Mouse (Mus musculus) limb, embryonic 12.5 days (tissue): ENCODE results near the gene Lyrm2. TPM values are rescaled to one million over a fixed set of nuclear protein-coding genes. Genes with fewer than 3 reads are reported as not detected.
A peak's percentile ranks its signal among the peaks of the same experiment; 100 is the strongest.

Experiments used
- ATAC-seq: fragments of 200-750 bp; cut with Nextera tagmentation; 2 replicates; pipeline ENCODE4 v1.8.0; 2017; ENCODE audit warnings: low read depth, moderate TSS enrichment; ENCODE audit not compliant: insufficient number of reproducible peaks, insufficient read depth, low FRiP score, low TSS enrichment
- H3K27ac ChIP-seq: fragments of 300-500 bp; sonication (generic); 2 replicates; pipeline ENCODE4 v1.5.1; 2016; ENCODE audit warnings: mild to moderate bottlenecking, moderate library complexity
- H3K27me3 ChIP-seq: fragments of 300-500 bp; sonication (generic); 2 replicates; pipeline ENCODE4 v1.6.1; 2016; ENCODE audit warnings: mild to moderate bottlenecking, moderate library complexity
- H3K36me3 ChIP-seq: fragments of 300-500 bp; sonication (generic); 2 replicates; pipeline ENCODE4 v1.6.1; 2016; ENCODE audit warnings: mild to moderate bottlenecking, moderate library complexity
- H3K4me1 ChIP-seq: fragments of 300-500 bp; sonication (generic); replicated peaks from 2 replicates; pipeline ENCODE4 v1.6.1; 2016
- H3K4me2 ChIP-seq: fragments of 300-500 bp; sonication (generic); 2 replicates; pipeline ENCODE4 v1.6.1; 2016; ENCODE audit warnings: mild to moderate bottlenecking, moderate library complexity
- H3K4me3 ChIP-seq: fragments of 300-500 bp; sonication (generic); replicated peaks from 2 replicates; pipeline ENCODE4 v1.5.1; 2016; ENCODE audit warnings: mild to moderate bottlenecking
- H3K9ac ChIP-seq: fragments of 300-500 bp; sonication (generic); replicated peaks from 2 replicates; pipeline ENCODE4 v1.6.1; 2016; ENCODE audit warnings: mild to moderate bottlenecking, moderate library complexity
- H3K9me3 ChIP-seq: fragments of 300-500 bp; sonication (generic); 2 replicates; pipeline ENCODE4 v1.6.1; 2016; ENCODE audit warnings: mild to moderate bottlenecking, moderate library complexity
- WGBS: fragments of 180-500 bp; shearing (Covaris S2); methylation state at CpG from one replicate; pipeline ENCODE4 v1.1.7; 2016; 5-methylcytosine and 5-hydroxymethylcytosine counted together
- polyA plus RNA-seq: library from polyadenylated mRNA; unstranded; fragments of >200 nt; fragmentation: Nextera tagmentation; extraction: Ambion mirVana; gene quantifications from 2 replicates; pipeline ENCODE4 v1.2.1, GENCODE M21; 2016

The Lyrm2 gene
- polyA plus RNA-seq, 1 experiment from 2014 or later = 147 TPM

DNA sequence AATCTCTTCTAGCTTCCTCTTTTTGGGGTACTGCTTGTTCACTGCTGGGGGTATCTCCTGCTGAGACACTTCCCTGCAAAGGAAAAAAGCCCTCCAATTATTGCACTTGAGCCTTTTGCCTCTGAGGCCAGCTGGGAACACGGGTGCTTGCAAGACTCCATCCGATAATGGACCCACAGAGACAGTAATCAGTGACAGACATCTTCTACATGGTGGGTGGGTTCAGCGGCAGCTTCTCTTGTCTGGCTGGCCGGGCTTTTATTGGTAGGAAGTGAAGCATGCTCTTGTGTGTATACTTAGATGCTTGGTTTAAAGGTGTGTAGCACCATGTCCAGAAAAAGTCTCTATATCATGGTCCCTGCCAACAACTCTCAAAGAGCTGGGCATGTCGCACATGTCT, 17.4 kb downstream of the Lyrm2 start:
- no peak overlapping the region for H3K9ac ChIP-seq

DNA sequence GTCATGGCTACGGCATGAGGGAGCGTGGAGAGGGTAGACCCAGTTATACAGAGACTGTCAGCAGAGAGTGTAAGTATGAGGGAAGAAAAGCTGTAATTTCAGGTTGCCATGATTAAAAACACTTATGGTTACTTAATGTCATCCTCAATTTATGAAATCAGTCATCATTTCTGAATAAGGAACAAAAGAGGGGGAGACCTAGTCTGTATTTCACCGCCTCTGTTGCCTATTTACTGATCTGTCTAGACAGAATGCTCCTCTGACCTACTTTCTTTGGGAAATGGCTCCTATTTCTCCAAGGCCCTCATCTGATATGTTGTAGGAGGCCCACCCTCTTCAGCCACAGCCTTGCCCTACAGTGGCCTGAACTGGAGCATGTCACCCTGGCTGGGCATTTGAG, 20.6 kb downstream of the Lyrm2 start:
- H3K4me2 ChIP-seq = no peak overlapping the region
- H3K27me3 ChIP-seq = no peaks in the 10 kb centered on the region
- no peak overlapping the region for H3K4me3 ChIP-seq
- WGBS = 92% methylated on average over 3 of the region's 3 CpGs
- H3K36me3 ChIP-seq = peaks cover 3% of the 10 kb centered on the region; the same call in 1 of the 2 replicates
- no peak overlapping the region for H3K27ac ChIP-seq
- H3K9me3 ChIP-seq = no peaks in the 10 kb centered on the region
- H3K9ac ChIP-seq = no peak overlapping the region
- no peaks in the 10 kb centered on the region for H3K4me1 ChIP-seq
- ATAC-seq = no peak

More for the DNA sequence above, 17.4 kb downstream of the Lyrm2 start:
- Histone ChIP-seq H3K27ac (no peak overlapping the region), H3K9me3 (no peaks in the 10 kb centered on the region), H3K4me2 (no peak overlapping the region), H3K4me1 (no peaks in the 10 kb centered on the region), H3K4me3 (no peak overlapping the region), H3K27me3 (no peaks in the 10 kb centered on the region), H3K36me3 (peaks cover 3% of the 10 kb centered on the region; the same call in 1 of the 2 replicates)
- no peak for ATAC-seq
- 72% methylated on average over 5 of the region's 5 CpGs for WGBS

DNA sequence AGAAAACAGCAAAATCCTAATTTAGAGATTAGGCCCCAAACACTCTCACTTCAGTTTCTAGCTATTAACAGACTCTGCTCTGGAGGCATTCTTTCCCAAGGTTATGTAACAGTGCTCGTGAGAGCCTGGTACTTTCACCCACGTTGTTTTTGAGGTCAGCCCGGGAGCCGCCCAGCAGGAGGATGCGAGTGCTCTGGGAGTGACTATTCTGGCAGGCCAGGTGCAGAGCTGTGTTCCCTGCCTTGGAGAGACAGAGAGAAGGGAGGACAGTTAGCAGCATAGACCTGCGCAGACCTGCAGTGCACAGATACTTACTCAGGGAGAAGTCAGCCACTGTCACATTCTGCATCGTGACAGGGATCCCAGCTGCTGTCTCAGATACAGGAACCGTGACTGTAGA, 24.2 kb downstream of the Lyrm2 start:
- peaks cover 3% of the 10 kb centered on the region; the same call in 1 of the 2 replicates for H3K36me3 ChIP-seq
- no peak overlapping the region for H3K9ac ChIP-seq
- H3K4me3 ChIP-seq = no peak overlapping the region
- no peak overlapping the region for H3K27ac ChIP-seq
- no peaks in the 10 kb centered on the region for H3K27me3 ChIP-seq
- H3K4me1 ChIP-seq = peaks cover 14% of the 10 kb centered on the region
- no peaks in the 10 kb centered on the region for H3K9me3 ChIP-seq
- H3K4me2 ChIP-seq = no peak overlapping the region
- WGBS = 66% methylated on average over 8 of the region's 8 CpGs
- ATAC-seq = no peak

DNA sequence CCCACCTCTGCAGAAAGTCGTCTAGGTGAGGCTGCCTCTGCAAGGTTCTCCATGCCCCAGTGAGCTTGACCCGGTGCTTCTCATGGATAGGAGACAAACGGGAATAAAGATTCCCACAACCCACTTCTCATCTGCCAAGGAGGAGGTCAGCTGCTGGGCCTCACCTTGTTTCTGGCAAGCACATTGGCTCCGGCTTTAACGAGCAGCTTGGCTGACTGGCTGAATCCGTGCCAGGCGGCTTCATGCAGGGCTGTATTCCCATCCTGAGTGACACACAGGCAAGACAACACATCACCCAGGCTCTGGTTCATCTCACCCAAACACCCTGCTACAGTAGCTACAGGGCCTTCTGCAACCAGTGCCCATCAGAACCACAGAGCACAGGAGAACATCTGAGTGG, 26.9 kb downstream of the Lyrm2 start:
- ATAC-seq = no peak
- H3K4me1 ChIP-seq = peaks cover 16% of the 10 kb centered on the region
- no peaks in the 10 kb centered on the region for H3K36me3 ChIP-seq
- H3K9me3 ChIP-seq = no peaks in the 10 kb centered on the region
- no peak overlapping the region; the same call in 1 of the 2 replicates for H3K9ac ChIP-seq
- H3K27ac ChIP-seq = no peak overlapping the region
- no peaks in the 10 kb centered on the region for H3K27me3 ChIP-seq
- H3K4me2 ChIP-seq = no peak overlapping the region
- 46% methylated on average over 7 of the region's 7 CpGs for WGBS
- H3K4me3 ChIP-seq = no peak overlapping the region

DNA sequence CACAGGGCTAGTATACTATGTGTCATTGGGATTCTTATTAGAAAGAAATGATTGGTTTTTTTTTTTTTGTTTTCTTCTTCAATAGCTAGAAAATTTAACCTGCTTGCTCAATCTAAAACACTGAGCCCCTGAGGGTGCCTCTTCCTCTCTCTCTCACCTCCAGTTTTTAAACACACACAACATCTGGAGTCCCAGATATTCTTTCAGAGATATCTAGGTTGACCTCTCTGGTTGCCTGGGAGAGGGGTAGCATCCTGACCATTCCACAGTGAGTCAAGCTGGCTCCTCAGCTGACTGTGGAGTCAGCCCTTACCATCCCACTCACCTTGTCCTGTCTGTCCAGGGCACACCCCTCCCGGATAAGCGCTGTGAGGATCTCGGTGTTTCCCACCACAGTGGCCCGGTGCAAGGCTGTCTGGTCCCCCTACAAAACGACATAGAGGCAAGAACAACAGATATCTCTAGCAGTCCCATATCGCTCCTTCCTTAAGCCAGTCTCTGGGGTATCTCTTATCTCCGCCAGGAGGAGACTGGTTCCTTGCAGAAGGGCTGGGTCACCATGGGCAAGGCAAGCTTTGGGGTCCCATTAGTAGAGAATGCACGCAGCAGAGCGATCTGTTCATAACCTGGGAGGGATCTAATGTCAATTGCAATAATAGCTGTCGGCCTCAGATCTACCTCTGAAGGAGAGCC, 28.5 kb downstream of the Lyrm2 start:
- Histone ChIP-seq H3K4me1 (peaks cover 16% of the 10 kb centered on the region), H3K9me3 (no peaks in the 10 kb centered on the region), H3K4me2 (no peak overlapping the region), H3K27ac (no peak overlapping the region), H3K27me3 (no peaks in the 10 kb centered on the region), H3K36me3 (no peaks in the 10 kb centered on the region), H3K9ac (no peak overlapping the region), H3K4me3 (no peak overlapping the region)
- no peak for ATAC-seq
- WGBS = 82% methylated on average over 10 of the region's 10 CpGs

DNA sequence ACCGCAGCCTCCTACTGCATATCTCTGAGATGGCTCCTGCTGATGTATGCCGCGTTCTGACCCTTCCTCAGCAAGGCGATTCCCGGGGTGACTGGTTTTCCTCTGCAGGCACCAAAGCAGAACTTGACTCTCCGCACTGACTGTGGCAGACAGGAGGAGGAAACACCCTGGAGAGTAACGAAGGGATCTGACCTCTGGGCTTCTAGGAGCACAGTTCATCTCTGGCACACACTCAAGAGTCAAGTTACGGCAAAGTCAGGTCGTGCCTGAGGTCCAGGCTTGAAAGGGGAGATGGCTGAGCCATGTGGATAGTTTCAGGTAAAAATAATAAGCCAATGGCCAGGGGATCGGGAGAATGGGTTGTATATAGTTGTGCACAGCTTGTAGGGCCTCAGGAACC, 29.3 kb downstream of the Lyrm2 start:
- no peaks in the 10 kb centered on the region for H3K27me3 ChIP-seq
- no peaks in the 10 kb centered on the region for H3K9me3 ChIP-seq
- H3K4me3 ChIP-seq = no peak overlapping the region
- no peak overlapping the region for H3K9ac ChIP-seq
- WGBS = 20% methylated on average over 10 of the region's 10 CpGs
- no peaks in the 10 kb centered on the region for H3K36me3 ChIP-seq
- H3K4me2 ChIP-seq = no peak overlapping the region
- H3K27ac ChIP-seq = no peak overlapping the region
- no peak for ATAC-seq
- peaks cover 16% of the 10 kb centered on the region for H3K4me1 ChIP-seq

DNA sequence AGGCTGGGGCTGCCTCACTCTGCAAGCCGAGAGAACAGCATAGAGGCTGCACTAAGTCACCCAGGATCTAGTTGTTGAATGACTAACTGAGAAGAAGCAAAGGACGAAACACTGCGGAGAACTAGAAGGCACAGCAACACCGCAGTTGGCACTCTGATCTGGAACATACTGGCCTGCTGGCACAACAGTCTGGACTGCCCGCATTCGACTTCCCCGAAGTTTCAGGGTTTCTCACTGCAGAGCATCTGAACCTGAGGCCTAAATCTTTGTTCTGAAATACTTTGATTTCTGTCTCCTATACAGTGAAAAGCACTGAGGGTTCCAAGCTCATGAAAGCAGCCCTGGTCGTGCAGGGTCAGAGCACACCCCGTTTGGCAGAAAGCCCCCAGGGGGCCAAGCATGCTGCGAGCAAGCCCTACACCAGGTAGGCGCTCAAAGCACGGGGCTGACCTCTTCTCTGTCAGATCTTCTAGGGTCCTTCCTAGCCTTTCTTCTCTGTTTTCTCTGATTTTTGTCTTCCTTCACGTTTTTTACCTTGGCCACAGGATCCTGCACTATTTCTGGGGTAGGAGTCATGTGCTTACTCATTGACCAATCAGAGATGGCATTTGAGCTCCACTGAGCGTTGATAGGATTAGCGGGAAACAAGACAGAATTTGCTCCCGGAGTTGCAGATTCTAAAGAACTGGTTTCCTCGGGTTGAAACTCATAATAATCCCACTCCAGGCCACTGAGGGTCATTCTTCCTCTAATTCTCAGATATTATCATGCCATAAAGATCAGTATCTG, 33.6 kb downstream of the Lyrm2 start:
- Histone ChIP-seq H3K27me3 (no peaks in the 10 kb centered on the region), H3K4me3 (peak overlapping the region; percentile 35), H3K4me2 (peak overlapping the region; percentile 50), H3K27ac (no peak overlapping the region), H3K9ac (peak overlapping the region; percentile 32; the same call in 1 of the 2 replicates), H3K36me3 (no peaks in the 10 kb centered on the region), H3K4me1 (peaks cover 5% of the 10 kb centered on the region; the same call in 1 of the 2 replicates), H3K9me3 (no peaks in the 10 kb centered on the region)
- 50% methylated on average over 17 of the region's 17 CpGs for WGBS
- ATAC-seq = no peak

DNA sequence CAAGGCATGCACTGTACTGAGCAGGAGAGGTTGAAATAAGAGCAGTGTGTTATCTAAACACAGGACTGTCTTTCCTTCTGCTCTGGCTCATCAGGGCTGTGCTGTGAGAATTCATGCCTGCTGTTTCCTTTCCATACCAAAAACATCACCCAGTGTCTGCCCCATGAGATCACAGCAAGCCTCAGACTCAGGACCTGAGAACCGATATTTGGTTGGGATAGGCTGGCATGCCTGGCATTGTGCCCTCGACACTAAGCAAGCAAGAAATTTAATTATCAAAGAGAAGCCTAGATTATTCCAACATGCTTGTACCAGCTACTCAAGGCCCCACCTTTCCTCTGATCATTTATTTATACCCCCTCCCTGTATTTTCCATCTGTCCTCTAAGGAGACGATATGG, 34.5 kb downstream of the Lyrm2 start:
- Histone ChIP-seq H3K4me2 (0 out of 2 replicates have a peak overlapping the region, but pooled peaks have one; percentile 50), H3K4me3 (no peak overlapping the region)
- WGBS = 89% methylated on average over 3 of the region's 3 CpGs

DNA sequence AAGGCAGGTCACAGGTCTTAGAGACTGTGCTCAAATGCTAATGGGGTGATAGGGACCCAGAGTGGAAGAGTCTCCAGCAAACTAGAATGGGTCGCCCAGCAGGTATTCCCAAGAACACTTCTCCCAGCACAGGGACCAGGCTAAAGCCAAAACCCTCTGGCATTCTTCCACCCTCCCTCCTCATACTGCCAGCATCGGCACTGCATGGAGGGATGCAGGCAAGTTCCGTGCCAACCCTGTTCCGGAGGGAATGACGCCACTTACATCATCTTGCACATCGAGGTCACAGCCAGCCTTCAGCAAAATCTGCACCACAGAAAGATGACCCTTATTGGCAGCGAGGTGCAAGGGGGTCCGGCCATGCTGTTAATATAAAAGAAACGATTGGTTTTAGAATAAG, 36.0 kb downstream of the Lyrm2 start:
- 89% methylated on average over 9 of the region's 9 CpGs for WGBS
- no peak for ATAC-seq
- no peak overlapping the region for H3K9ac ChIP-seq
- no peak overlapping the region for H3K27ac ChIP-seq
- H3K36me3 ChIP-seq = no peaks in the 10 kb centered on the region
- H3K4me2 ChIP-seq = no peak overlapping the region
- no peaks in the 10 kb centered on the region for H3K4me1 ChIP-seq
- no peaks in the 10 kb centered on the region for H3K27me3 ChIP-seq
- H3K4me3 ChIP-seq = no peak overlapping the region
- no peaks in the 10 kb centered on the region for H3K9me3 ChIP-seq

More for the DNA sequence above, 34.5 kb downstream of the Lyrm2 start:
- no peaks in the 10 kb centered on the region for H3K27me3 ChIP-seq
- no peak overlapping the region for H3K9ac ChIP-seq
- no peaks in the 10 kb centered on the region for H3K9me3 ChIP-seq
- no peaks in the 10 kb centered on the region for H3K36me3 ChIP-seq
- no peaks in the 10 kb centered on the region for H3K4me1 ChIP-seq
- H3K27ac ChIP-seq = no peak overlapping the region
- ATAC-seq = no peak

DNA sequence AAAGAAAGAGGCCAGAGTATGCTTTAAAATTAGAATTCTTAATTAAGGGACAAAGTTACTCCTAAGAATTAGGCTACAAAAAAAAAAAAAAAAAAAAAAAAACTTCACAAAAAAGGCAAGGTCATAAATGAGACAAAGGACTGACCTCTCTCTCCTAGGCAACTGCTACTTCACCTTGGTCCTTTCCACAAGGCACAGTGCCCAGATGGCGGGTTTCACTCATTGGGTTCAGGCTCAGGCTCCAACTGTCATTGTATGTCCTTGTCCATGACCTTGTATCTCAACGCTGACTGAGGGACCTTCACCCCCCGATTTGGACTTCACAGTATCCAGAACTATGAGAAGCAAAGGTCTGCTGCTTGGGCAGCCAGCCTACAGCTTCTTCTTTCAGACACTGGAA, 38.3 kb downstream of the Lyrm2 start:
- Histone ChIP-seq H3K9ac (no peak overlapping the region), H3K9me3 (no peaks in the 10 kb centered on the region), H3K36me3 (no peaks in the 10 kb centered on the region), H3K27me3 (no peaks in the 10 kb centered on the region), H3K4me3 (no peak overlapping the region), H3K4me2 (no peak overlapping the region), H3K4me1 (no peaks in the 10 kb centered on the region), H3K27ac (no peak overlapping the region)
- 98% methylated on average over 3 of the region's 3 CpGs for WGBS
- no peak for ATAC-seq
